Mouse (Mus musculus) E14TG2a.4 (cell line): Measurements from ENCODE around the gene Ubn2.
"Not testable (repeated sequence)": the region's sequence is repeated elsewhere in the genome, so short reads cannot be mapped to it uniquely, and the experiment has no call there.

Experiments
- H3K27me3 ChIP-seq: 2 replicates; pipeline ENCODE4 v1.6.1; 2014; ENCODE audit warnings: low read length, control low read depth; ENCODE audit not compliant: insufficient read depth
- H3K36me3 ChIP-seq: 2 replicates; pipeline ENCODE4 v1.6.1; 2014; ENCODE audit warnings: low read length, control low read depth; ENCODE audit not compliant: insufficient read depth
- H3K4me1 ChIP-seq: replicated peaks from 2 replicates; pipeline ENCODE4 v1.6.1; 2014; ENCODE audit warnings: low read depth, low read length, control low read depth
- H3K4me3 ChIP-seq: replicated peaks from 2 replicates; pipeline ENCODE4 v1.5.1; 2014; ENCODE audit warnings: mild to moderate bottlenecking, low read length
- H3K9me3 ChIP-seq: 2 replicates; pipeline ENCODE4 v1.6.1; 2014; ENCODE audit warnings: low read length, control low read depth
- CTCF ChIP-seq: conservative IDR thresholded peaks from 2 replicates; pipeline ENCODE4 v1.5.1; 2014; ENCODE audit warnings: low read length
- NANOG ChIP-seq: IDR thresholded peaks from 2 replicates; pipeline ENCODE4 v1.6.1; 2014; ENCODE audit warnings: borderline replicate concordance, low read length, mixed read lengths
- POU5F1 ChIP-seq: IDR thresholded peaks from 2 replicates; pipeline ENCODE4 v1.6.1; 2014; ENCODE audit warnings: low read length, borderline replicate concordance

Ubn2 gene

DNA sequence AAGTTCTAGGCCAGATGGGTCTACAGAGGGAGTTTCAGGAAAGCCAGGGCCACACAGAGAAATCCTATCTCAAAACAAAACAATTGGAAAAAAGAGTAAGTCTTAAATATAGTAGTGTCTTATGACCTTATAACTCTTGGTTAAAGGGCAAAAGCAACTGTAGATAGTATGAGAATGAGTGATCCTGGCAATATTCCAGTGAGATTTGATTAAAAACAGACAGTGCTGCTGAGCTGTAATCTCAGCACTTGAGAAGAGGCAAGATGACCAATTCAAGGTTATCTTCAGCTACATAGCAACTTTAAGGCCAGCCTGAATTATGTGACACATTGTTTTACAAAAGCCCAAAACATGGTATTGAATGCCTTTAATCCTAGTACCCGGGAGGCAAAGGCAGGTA is 114.0 kb downstream of the Ubn2 start:
- Histone ChIP-seq H3K36me3 (no peaks in the 10 kb centered on the region), H3K4me1 (peaks cover 16% of the 10 kb centered on the region), H3K4me3 (no peak overlapping the region), H3K27me3 (no peaks in the 10 kb centered on the region), H3K9me3 (no peaks in the 10 kb centered on the region)
- TF ChIP-seq NANOG: no peak
- TF ChIP-seq POU5F1: no peak
- TF ChIP-seq CTCF: no peak

DNA sequence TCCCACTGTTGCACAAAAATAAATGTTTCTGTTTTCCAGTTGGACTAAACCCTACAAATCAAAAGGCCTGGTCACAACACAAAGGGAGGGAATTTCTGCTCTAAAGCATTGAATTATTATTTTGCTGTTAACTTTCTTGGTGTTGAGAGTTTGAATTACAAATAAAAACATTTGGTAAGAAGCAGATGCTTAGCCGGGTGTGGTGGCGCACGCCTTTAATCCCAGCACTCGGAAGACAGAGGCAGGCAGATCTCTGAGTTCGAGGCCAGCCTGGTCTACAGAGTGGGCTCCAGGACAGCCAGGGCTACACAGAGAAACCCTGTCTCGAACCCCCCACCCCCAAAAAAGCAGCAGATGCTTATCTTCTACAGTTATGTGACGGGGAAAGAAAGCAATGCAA is 114.8 kb downstream of the Ubn2 start:
- H3K36me3 ChIP-seq, H3K27me3 ChIP-seq: not testable (repeated sequence)

DNA sequence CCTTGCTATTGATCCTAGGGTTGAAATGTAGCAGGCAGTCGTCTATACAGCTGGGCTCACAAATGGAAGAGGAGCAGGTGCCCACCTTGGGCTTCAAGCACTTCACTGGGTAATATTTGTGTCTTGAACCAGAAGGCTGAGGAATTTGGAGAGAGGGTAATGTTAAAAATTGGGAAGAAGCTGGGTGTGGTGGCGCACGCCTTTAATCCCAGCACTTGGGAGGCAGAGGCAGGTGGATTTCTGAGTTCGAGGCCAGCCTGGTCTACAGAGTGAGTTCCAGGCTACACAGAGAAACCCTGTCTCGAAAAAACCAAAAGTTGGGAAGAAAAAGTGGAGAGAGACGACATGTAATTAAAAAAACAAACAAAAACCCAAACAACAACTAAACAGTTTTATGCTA is 116.1 kb downstream of the Ubn2 start:
- not testable (repeated sequence) for H3K9me3 ChIP-seq, H3K27me3 ChIP-seq
- Histone ChIP-seq H3K4me1 (peaks cover 35% of the 10 kb centered on the region), H3K36me3 (peaks cover 11% of the 10 kb centered on the region), H3K4me3 (peak overlapping the region; percentile 92)

More for the DNA sequence above, 114.8 kb downstream of the Ubn2 start:
- not testable (repeated sequence) for H3K9me3 ChIP-seq, H3K4me3 ChIP-seq
- H3K4me1 ChIP-seq: peaks cover 23% of the 10 kb centered on the region

DNA sequence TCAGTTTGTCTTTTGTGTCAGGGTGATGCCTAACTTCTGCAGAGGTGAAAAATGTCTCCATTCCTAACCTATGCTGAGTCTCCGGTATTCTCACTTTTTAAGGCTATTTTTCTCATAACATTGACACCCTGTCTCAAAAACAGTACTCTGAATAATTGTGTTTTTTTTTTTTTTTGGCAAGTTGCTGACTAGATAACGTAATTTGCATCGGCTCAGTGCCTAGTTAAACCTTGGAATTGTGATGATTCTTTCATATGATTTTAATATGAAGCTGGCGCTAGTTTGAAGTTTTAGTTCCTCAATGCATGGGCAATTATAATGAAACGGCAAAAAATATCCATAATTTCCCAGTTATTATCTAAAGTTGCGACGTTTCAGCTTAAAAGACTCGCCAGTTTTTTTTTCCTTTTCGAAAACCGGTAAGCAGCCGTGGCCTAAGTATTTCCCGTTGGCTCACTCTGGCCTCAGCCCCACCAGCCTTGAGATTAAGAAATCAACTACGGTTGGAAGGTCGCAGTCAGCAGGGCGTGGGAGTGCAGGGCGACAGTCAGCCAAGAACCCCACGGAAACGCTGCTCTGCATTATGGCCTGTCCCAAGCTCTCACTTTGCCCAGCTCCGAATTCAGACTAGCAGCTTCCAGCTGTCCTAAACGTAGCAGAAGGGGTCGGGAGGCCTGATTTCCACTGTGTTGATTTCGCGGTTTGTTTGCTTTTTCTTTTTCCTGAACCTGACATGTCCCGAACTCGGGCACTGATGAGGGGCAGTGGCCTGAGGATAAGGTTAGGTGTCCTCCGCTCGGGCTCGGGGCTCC is 116.7 kb downstream of the Ubn2 start:
- H3K4me1 ChIP-seq: peaks cover 39% of the 10 kb centered on the region
- H3K9me3 ChIP-seq: no peaks in the 10 kb centered on the region
- H3K4me3 ChIP-seq: peak overlapping the region; percentile 92
- H3K36me3 ChIP-seq: peaks cover 15% of the 10 kb centered on the region
- TF ChIP-seq NANOG: no peak
- no peak for TF ChIP-seq POU5F1
- no peak for TF ChIP-seq CTCF
- no peaks in the 10 kb centered on the region for H3K27me3 ChIP-seq

DNA sequence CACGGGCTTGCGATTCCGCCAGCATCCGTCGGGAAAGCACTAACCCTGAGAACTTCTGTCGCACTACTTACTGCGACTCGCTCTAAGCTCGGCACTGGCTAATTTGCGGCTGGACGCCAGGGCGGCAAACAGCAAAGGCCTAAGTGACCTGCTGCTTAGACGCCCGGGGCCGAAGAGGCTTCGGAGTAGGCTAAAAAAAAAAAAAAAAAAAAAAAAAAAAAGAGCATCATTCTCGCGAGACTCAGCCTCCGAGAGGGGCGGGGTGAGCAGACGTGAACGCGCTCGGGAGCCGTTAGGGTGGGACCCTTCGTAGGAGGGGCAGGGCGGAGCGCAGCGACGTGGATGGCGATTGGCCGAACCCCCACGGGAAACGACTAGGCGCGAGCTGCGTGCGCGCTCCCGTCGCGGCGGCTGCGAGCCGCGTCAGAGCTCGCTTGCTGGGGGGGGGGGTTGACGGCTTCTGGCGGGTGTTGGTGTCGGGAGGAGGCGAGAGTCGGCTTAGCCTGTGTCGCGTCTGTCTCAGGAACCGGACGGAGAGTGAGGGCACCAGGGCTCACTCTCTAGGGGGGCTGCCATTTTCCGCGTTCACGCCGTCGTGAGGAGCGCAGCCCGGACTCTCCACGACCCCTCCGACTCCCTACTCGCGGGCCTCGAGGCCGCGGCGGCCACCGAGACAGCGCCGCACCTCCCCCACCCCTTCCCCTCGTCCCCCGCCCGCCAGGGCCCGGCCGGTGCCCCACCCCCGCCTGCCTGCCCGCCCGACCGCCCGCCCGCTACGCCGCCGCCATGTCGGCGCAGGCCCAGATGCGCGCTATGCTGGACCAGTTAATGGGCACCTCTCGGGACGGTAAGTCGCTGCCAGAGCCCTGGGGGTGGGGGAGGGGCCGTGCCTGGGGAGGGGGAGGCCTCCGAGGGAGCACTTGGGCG is 117.6 kb downstream of the Ubn2 start, which contains the start of gene Luc7l2:
Gene Luc7l2, plus strand, starts transcription at position 273 of the 927 bp plus-strand sequence.
- peaks cover 44% of the 10 kb centered on the region for H3K4me1 ChIP-seq
- no peaks in the 10 kb centered on the region for H3K9me3 ChIP-seq
- TF ChIP-seq POU5F1: no peak
- no peak for TF ChIP-seq NANOG
- TF ChIP-seq CTCF: no peak
- H3K4me3 ChIP-seq: peak within 1 kb of the TSS; percentile 92
- no peaks in the 10 kb centered on the region for H3K27me3 ChIP-seq
- peaks cover 24% of the 10 kb centered on the region for H3K36me3 ChIP-seq

DNA sequence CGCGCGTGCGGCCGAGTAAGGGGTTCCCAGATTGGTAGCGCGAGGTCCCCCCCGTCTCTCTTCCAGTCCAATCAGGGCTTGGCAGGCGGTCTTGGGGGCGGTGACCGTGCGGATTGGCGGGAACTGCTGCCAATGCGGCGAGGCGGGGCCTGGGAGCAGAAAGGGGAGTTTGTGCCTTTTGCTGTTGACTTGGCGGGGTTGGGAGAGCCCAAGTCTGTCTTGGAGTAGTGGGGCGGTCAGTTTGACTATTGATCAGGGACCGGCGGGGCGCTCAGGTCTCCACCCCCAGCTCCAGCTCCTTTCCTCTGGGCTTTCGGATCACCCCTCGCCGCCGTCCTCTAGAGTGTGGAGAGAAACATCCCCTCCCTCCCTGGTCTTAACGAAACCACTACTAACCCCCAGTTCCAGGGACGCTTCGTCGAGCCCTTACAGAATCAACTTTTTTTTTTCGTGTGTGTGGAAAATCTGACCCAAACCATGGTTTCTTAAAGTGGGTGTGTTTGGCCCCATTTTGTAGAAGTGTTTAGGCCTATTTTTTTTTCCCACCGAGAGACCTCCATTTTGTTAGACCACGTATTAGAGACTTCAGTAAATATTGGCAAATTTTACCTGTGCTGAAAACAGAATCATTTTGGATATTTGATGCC is 118.4 kb downstream of the Ubn2 start:
- Histone ChIP-seq H3K9me3 (no peaks in the 10 kb centered on the region), H3K4me1 (peaks cover 45% of the 10 kb centered on the region), H3K27me3 (no peaks in the 10 kb centered on the region), H3K36me3 (peaks cover 28% of the 10 kb centered on the region), H3K4me3 (peak overlapping the region; percentile 92)
- TF ChIP-seq CTCF (no peak), POU5F1 (no peak), NANOG (no peak)

DNA sequence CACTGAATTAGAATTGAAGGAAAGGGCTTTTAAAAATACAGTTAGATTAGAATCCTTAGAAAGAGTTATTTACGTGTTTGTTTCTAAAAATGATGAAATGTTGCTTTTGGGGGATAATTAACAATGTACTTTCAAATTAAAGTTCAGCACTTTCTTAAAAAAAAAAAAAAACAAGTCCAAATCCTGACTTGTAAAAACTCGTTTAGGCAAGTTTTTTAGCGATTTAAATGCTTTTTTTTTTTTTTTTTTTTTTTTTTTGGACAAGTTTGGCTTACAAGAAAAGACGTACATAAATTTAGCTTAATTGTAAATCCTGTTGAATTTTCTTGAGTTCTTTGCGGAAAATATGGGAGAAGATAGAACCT is 118.9 kb downstream of the Ubn2 start:
- Histone ChIP-seq H3K4me1 (peaks cover 45% of the 10 kb centered on the region), H3K36me3 (peaks cover 33% of the 10 kb centered on the region), H3K9me3 (no peaks in the 10 kb centered on the region), H3K4me3 (peak overlapping the region; percentile 92), H3K27me3 (no peaks in the 10 kb centered on the region)
- TF ChIP-seq NANOG: no peak
- TF ChIP-seq CTCF: no peak
- no peak for TF ChIP-seq POU5F1
